Mouse (Mus musculus) intestine, embryonic 14.5 days (tissue): Measurements from ENCODE around the gene Rpgrip1. TPM values are rescaled to one million over a fixed set of nuclear protein-coding genes. Genes with fewer than 3 reads are reported as not detected.

Experiments used
- ATAC-seq: fragments of 200-750 bp; cut with Nextera tagmentation; replicated peaks from 2 replicates; pipeline ENCODE4 v1.8.0; 2017; ENCODE audit warnings: low read depth, moderate number of reproducible peaks, moderate TSS enrichment, moderate library complexity; ENCODE audit not compliant: low FRiP score, low TSS enrichment
- DNase-seq: peaks from one replicate; pipeline ENCODE4 v3.0.0-alpha.2; 2018; ENCODE audit warnings: low spot score
- H3K27ac ChIP-seq: fragments of 300-500 bp; sonication (generic); 2 replicates; pipeline ENCODE4 v1.5.1; 2014; ENCODE audit warnings: low read depth, mild to moderate bottlenecking, control low read depth
- H3K27me3 ChIP-seq: fragments of 300-500 bp; sonication (generic); replicated peaks from 2 replicates; pipeline ENCODE4 v1.6.1; 2014; ENCODE audit warnings: low read length, control low read depth; ENCODE audit not compliant: control insufficient read depth, insufficient read depth
- H3K36me3 ChIP-seq: fragments of 300-500 bp; sonication (generic); 2 replicates; pipeline ENCODE4 v1.6.1; 2014; ENCODE audit warnings: low read length, control low read depth; ENCODE audit not compliant: control insufficient read depth, insufficient read depth
- H3K4me1 ChIP-seq: fragments of 300-500 bp; sonication (generic); replicated peaks from 2 replicates; pipeline ENCODE4 v1.6.1; 2014; ENCODE audit warnings: low read length, control low read depth, mixed read lengths; ENCODE audit not compliant: control insufficient read depth, insufficient read depth
- H3K4me2 ChIP-seq: fragments of 300-500 bp; sonication (generic); 2 replicates; pipeline ENCODE4 v1.6.1; 2014; ENCODE audit warnings: low read length
- H3K4me3 ChIP-seq: fragments of 300-500 bp; sonication (generic); 2 replicates; pipeline ENCODE4 v1.5.1; 2014; ENCODE audit warnings: low read depth, low read length, control low read depth, mixed read lengths
- H3K9ac ChIP-seq: fragments of 300-500 bp; sonication (generic); 2 replicates; pipeline ENCODE4 v1.6.1; 2014; ENCODE audit warnings: mild to moderate bottlenecking, low read length
- H3K9me3 ChIP-seq: fragments of 300-500 bp; sonication (generic); 2 replicates; pipeline ENCODE4 v1.6.1; 2016; ENCODE audit warnings: low read length, control low read depth; ENCODE audit not compliant: control insufficient read depth
- WGBS: fragments of 180-500 bp; shearing (Covaris S2); extraction: QIAGEN DNeasy Blood & Tissue Kit; methylation state at CpG from one replicate; pipeline ENCODE4 v1.1.7; 2014; 5-methylcytosine and 5-hydroxymethylcytosine counted together
- polyA plus RNA-seq: library from polyadenylated mRNA; unstranded; fragments of >200 nt; fragmentation: Nextera tagmentation; extraction: Ambion mirVana; gene quantifications from 2 replicates; pipeline ENCODE4 v1.2.1, GENCODE M21; 2014

Gene Rpgrip1
- polyA plus RNA-seq, 1 experiment from 2014 or later = 76.9 TPM

DNA sequence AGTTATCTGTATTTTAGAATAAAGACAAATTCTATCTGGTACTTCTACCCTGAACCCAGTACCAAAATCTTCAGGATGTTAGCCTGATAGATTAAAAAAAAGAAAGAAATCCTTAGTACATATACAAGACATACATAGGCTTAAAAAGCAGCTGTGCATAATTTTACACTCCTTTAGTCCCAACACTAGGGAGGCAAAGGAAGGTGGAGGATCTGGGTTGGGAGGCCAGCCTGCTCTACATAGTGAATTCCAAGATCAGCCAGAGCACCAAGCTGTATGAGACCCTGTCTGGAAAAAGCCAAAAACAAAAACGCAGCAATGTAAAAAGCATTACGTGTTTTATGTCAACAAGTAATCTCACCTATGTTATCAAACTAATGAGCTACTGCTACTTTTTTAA, 10.9 kb upstream of the Rpgrip1 start:
- Histone ChIP-seq H3K27me3 (no peaks in the 10 kb centered on the region), H3K9me3 (no peaks in the 10 kb centered on the region), H3K27ac (no peak overlapping the region), H3K4me3 (no peak overlapping the region), H3K4me1 (peaks cover 16% of the 10 kb centered on the region), H3K36me3 (peaks cover 42% of the 10 kb centered on the region), H3K9ac (no peak overlapping the region), H3K4me2 (peak overlapping the region; percentile 23; the same call in 1 of the 2 replicates)
- DNase-seq (no peak), ATAC-seq (no peak)
- WGBS = 74% methylated on average over 2 of the region's 2 CpGs

DNA sequence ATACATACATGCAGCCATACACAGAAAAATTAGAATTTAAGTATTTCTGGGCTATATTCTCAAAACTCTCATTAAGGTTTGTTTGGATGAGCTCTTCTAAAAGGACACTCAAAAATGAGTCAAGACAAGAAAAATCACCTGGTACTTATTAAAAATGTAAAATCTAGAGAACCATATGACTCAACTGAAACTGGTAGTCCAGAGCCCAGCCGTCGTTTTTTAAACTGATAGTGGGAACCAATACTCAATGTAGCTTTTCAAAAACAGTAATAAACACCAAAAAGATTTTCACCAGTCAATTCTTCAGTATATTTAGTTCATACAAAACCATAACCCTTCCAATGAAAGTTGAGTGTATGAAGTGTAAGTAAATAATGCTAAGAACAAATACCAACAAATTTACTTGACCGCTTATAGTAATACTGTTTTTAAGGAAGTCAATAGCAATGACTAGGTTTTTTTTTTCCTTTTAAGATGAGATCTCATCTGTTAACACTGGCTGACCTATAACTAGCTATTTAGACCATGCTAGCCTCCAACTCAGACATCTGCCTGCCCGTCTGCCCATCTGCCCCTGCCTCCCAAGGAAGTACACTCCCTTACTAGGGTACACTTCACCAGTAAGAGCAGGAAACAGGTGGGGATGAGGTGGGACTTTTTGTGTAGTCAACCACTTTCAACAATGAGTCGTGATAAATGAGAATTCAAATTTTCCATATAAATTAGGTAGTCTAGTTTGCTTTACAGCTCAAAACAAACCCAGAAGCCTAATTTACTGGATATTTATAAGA, 10.1 kb upstream of the Rpgrip1 start:
- H3K9ac ChIP-seq = no peak overlapping the region
- DNase-seq = no peak
- H3K36me3 ChIP-seq = peaks cover 36% of the 10 kb centered on the region
- no peaks in the 10 kb centered on the region for H3K27me3 ChIP-seq
- H3K4me2 ChIP-seq = peak overlapping the region; percentile 89
- H3K9me3 ChIP-seq = no peaks in the 10 kb centered on the region
- peaks cover 16% of the 10 kb centered on the region for H3K4me1 ChIP-seq
- no peak overlapping the region for H3K4me3 ChIP-seq
- no peak overlapping the region for H3K27ac ChIP-seq
- ATAC-seq = no peak
- WGBS = 70% methylated on average over 5 of the region's 5 CpGs

GRCm38 (mm10) chr14:52101285-52102157, 9.0 kb upstream of the Rpgrip1 start:
- peak overlapping the region; percentile 85 for H3K4me3 ChIP-seq
- ATAC-seq = no peak

GRCm38 (mm10) chr14:52103474-52103855, 7.0 kb upstream of the Rpgrip1 start:
- DNase-seq = no peak
- WGBS = under 1% methylated on average over 30 of the region's 30 CpGs
- Histone ChIP-seq H3K4me2 (peak overlapping the region; percentile 89), H3K9me3 (no peaks in the 10 kb centered on the region), H3K36me3 (peaks cover 17% of the 10 kb centered on the region; the same call in 1 of the 2 replicates), H3K4me1 (peaks cover 24% of the 10 kb centered on the region), H3K9ac (peak overlapping the region; percentile 100), H3K27me3 (no peaks in the 10 kb centered on the region), H3K4me3 (peak overlapping the region; percentile 85), H3K27ac (peak overlapping the region; percentile 94)
- peak; percentile 19 for ATAC-seq

More at GRCm38 (mm10) chr14:52101285-52102157, 9.0 kb upstream of the Rpgrip1 start:
- peak overlapping the region; percentile 89 for H3K4me2 ChIP-seq
- DNase-seq = no peak
- H3K27ac ChIP-seq = no peak overlapping the region
- WGBS = 64% methylated on average over 1 of the region's 1 CpGs
- H3K9ac ChIP-seq = no peak overlapping the region
- H3K27me3 ChIP-seq = no peaks in the 10 kb centered on the region
- H3K9me3 ChIP-seq = no peaks in the 10 kb centered on the region
- peaks cover 20% of the 10 kb centered on the region for H3K4me1 ChIP-seq
- peaks cover 26% of the 10 kb centered on the region for H3K36me3 ChIP-seq

DNA sequence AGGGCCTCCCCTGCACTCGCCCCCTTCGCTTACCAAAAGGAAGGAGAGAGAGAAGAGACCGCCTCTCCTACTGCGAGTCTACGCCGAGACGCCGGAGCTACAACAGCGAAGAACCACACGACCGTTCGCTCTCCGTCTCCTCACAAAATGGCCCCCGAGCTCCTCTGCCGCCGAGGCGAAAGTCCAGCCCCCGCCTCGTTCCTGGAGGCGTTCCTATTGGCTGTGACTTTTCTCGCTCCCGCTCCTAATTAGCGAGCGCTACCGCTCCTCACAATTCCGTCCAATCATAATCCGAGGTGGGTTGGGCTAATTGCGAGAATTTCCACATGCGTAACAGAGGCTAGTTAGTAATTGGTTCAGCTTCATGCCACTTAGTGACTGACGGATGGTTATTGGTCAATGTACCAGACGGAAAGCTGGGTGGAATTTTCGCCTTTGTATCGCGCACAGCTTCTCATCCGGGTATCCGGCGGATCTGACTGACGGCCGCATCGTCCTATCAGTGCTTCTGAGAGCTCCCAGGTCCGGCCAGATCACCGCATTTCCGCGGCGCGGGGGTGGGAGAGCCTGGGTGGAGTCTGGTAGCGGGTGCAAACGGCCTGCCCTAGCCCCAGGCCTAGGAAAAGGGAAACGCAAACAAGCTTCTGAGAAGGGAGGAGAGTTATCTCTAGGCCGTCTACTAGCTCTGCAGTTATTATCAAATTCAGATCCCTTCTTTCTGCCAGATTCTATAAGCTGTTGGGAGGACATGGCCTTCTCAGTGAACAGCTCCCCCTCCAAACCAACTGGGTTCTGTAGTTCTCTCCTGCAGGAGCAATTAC, 6.4 kb upstream of the Rpgrip1 start, which contains the start of gene Hnrnpc:
Gene Hnrnpc (minus strand): TSS at position 173 of the 821 bp plus-strand sequence.
- Histone ChIP-seq H3K9me3 (no peaks in the 10 kb centered on the region), H3K4me2 (peak within 1 kb of the TSS; percentile 89), H3K27me3 (no peaks in the 10 kb centered on the region), H3K4me1 (peaks cover 24% of the 10 kb centered on the region), H3K36me3 (peaks cover 13% of the 10 kb centered on the region; the same call in 1 of the 2 replicates), H3K4me3 (peak within 1 kb of the TSS; percentile 85), H3K9ac (peak within 1 kb of the TSS; percentile 100), H3K27ac (peak within 1 kb of the TSS; percentile 94)
- DNase-seq (peak; percentile 100), ATAC-seq (peak; percentile 98)
- WGBS = under 1% methylated on average over 50 of the region's 50 CpGs

DNA sequence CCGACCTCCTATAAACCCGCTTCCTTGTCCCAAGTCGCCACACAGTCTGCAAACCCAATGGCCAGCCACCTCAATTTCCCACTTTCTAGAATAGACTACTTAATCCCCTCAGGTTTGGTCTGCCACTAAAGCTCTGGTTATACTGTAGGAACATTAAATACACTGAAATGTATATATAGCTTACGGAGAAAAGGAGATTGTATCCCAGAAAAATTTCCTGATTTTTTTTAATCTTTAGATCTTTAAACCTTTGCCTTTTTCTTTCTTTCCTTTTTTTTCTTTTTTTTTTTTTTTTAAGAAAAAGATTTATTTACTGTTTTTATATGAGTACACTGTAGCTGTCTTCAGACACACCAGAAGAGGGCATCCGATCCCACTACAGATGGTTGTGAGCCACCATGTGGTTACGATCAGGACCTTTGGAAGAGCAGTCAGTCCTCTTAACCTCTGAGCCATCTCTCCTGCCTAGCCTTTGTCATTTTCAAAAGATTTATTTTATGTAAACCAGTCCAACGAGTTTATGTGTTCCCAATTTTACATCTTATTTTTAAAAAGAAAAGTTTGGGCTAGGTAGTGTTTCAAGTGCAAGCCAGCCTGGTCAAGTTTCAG, 5.7 kb upstream of the Rpgrip1 start:
- WGBS = 34% methylated on average over 7 of the region's 7 CpGs

DNA sequence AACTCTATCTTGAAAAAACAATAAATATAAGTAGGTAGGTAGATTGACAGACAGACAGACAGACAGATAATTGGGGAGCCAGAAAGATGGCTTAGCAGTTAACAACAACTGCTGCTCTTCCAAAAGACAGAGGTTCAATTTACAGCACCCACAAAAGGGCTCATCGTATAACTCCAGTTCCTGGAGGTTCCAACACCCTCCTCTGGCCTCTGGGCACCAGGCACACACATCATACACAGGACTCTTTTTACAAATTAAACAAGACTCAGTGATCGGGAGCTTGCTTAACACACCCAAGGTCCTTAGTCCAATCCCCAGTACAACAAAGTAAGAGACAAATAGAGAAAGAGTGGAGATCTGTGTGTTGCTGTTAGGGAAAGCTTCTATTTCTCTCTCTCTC, 5.2 kb upstream of the Rpgrip1 start:
- H3K4me2 ChIP-seq = no peak overlapping the region
- ATAC-seq (no peak), DNase-seq (no peak)
- no peaks in the 10 kb centered on the region for H3K27me3 ChIP-seq
- H3K27ac ChIP-seq = no peak overlapping the region
- H3K9me3 ChIP-seq = no peaks in the 10 kb centered on the region
- peaks cover 8% of the 10 kb centered on the region; the same call in 1 of the 2 replicates for H3K36me3 ChIP-seq
- H3K9ac ChIP-seq = no peak overlapping the region
- H3K4me3 ChIP-seq = no peak overlapping the region
- WGBS = 39% methylated on average over 2 of the region's 2 CpGs
- H3K4me1 ChIP-seq = peaks cover 19% of the 10 kb centered on the region

More for the DNA sequence above, 5.7 kb upstream of the Rpgrip1 start:
- Histone ChIP-seq H3K4me3 (peak overlapping the region; percentile 85), H3K4me2 (peak overlapping the region; percentile 60), H3K27me3 (no peaks in the 10 kb centered on the region), H3K9ac (peak overlapping the region; percentile 43), H3K36me3 (peaks cover 9% of the 10 kb centered on the region; the same call in 1 of the 2 replicates), H3K4me1 (peaks cover 24% of the 10 kb centered on the region), H3K9me3 (no peaks in the 10 kb centered on the region), H3K27ac (peak overlapping the region; percentile 89)
- DNase-seq (no peak), ATAC-seq (no peak)
